Mouse (Mus musculus): ENCODE results near the gene Dync1li2.
A peak's percentile ranks its signal among the peaks of the same experiment; 100 is the strongest.

The Dync1li2 gene

DNA sequence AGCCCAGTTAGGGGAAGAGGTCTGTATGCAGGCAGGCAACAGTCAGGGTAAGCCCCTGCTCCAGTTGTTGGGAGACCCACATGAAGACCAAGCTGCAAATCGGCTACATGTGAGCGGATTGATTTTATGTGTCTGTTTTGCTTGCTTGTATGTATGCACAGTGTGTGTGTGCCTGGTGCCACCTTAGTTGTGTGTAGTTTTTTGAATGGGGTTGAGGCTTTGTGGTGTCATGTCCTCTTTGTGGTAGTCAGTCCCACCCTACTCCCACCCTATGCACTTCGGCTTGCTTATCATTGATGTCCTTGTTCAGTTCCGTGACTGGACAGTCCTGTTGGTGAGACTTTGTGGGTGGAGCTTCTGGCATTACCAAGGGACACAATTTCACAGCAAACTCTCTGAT lies 29.1 kb downstream of the Dync1li2 start:
- DNase-seq, result no peak

DNA sequence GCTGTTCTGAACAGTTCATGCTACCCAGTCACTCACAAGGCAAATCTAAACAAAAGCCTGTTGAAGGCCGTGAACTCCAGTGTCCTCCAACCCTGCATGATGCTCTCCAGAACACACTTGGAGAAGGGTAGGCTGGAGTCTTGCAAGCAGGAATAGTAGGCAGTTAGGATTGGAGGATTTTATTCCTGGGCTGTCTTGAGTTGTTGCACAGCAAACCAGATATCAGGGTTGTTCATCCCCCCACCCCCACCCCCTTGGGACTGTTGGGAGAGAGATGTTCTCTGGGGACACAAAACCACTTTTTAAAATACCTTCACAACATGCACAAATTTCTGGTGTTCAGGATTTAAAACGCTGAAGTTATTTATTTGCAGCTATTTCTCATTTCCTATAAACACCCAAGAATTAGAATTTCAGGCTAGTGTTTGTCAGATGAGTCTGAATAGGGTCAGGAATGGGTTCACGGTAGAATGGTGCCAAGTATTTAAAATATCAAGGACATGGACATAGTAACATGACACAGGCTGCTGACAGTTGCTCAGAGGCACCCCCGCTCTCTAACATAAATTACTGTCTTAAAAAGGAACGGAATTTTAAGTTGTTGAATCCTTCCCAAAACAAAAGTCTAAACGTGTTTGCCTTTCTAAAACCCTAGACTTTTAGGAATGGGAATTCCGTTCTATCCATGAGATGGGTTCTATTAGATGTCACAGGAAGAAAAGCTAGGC lies 29.9 kb downstream of the Dync1li2 start:
- no peak for DNase-seq

DNA sequence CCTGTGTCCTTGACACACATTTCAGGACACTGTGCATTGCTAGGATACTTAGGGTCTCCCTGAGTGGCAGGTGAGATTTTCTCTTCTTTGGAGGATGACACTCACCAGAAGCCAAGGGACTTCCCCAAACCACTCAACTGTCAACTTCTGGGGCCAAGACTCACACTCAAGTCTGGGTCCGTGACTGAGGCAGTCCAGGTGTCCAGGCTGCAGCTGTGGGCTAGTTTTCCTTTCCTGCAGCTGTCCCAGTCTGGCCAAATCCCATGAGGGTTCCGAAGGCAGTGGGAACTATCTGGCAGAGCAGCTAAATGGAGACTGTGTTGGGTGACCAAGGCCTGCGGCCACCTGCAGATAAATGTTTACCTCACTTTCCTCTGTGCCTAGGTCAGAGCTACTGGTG lies 30.9 kb downstream of the Dync1li2 start:
- DNase-seq, result no peak

DNA sequence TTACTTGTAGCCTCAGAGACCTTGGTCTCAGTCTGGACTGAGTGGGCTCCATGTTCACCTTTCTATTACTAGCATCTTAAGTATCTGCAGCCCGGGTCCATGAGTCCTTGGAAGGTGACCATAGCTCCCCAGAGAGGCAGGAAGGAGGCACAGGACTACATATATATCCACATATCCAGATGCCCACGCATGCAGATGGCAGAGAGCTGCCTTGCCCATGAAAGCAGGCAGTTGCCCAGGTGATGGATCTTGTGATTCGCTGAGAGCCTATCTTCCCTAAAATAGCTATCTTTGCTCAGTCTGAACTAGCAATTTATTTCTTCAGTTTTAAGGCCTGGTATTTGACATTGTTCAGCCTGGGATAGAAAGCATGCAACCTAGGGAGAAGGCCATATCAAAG lies 31.4 kb downstream of the Dync1li2 start:
- DNase-seq, result no peak

DNA sequence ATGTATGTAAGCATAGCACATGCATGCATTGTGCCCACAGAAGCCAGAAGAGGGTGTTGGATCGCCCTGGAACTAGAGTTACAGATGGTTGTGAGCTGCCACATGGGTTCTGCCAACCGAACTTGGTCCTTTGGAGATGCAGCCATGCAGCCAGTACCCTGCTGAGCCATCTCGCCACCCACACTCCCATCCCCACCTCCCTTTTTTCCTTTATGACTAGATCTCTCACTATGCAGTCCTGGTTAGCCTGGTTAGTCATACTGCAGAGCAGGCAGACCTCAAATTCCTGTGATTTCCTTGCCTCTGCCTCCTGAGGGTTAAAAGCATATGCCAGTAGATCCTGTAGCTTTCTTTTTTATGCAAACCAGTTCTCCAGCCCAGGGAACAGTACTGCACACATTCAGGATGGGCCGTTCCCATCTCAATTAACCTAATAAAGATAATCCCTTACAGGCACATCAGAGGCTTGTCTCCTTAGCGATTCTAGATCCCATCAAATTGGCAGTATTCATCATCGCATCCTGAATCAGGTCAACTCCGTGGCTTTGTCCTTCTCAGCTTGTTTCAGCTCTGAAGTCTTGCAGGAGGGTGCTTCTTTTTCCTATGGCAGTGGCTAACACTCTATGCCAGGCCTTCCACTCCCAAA lies 32.1 kb downstream of the Dync1li2 start:
- no peak for DNase-seq

DNA sequence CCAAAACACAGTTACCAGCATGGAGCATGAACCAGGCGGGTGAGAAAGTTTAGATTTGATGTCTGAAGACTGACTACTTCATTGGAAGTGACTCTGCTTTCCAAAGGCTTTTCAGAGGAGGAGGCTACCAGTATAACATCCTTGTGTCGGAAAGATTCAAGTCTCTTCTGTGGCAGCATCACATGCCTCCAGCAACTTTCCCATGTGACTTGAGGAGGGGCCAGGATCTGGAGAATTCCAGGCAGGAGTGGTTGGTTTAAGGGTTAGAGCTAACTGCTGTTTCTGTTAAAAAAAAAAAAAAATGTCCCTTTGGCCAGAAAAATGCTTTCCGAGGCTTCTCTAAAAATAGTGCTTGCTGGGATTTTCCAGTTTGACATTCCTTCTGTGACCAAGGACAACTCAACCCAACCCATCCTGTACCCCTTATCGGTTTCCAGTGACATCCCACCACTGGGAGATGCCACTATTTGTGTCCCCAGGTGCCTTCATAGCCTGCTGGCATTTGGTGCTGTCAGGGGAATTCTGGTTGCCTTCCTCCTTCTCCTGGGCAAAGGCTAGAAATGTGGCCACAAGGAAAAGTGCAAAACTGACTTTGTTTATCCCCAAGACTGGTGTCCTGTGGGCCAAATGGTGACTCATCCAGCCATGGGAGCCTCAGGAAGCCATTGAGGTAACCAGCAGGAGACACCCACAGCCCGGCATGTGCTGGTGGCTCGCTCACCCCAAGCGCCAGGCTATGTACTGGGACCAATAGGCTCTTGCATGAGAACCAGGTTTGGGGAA lies 34.3 kb downstream of the Dync1li2 start:
- no peak for DNase-seq

DNA sequence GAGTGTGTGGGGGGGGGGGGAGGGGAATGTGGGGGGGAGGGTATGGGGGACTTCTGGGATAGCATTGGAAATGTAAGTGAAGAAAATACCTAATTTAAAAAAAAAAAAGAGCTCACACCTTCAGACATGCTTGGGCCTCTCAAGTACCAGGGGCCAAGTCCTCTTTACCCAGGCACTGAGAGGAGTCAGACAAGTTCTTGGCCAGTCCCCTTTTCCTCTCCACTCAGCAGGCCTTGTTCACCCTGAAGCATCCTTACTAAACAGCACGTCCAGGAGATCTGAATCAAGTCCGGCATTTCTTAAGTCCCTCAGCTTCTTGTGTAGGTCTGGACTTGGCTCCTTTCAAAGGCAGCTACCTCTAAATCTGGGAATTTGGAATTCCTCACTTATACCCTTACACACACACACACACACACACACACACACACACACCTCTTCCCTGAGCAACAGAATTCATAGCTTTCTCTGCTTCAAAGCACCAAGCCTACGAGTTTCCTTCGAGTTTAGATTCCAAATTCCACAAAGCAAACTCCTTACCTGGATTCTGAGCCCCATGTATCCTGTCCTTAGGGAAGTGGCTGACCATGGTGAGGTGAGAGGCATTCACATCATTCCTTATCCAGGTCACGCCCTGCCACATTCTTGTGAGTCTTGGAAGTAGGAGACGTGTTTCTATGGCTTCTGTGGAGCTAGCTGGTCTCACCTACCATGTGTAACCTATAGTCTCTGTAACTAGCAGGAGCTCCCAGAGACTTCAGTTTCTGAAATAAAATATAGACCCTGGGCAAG lies 36.3 kb downstream of the Dync1li2 start:
- no peak for DNase-seq

DNA sequence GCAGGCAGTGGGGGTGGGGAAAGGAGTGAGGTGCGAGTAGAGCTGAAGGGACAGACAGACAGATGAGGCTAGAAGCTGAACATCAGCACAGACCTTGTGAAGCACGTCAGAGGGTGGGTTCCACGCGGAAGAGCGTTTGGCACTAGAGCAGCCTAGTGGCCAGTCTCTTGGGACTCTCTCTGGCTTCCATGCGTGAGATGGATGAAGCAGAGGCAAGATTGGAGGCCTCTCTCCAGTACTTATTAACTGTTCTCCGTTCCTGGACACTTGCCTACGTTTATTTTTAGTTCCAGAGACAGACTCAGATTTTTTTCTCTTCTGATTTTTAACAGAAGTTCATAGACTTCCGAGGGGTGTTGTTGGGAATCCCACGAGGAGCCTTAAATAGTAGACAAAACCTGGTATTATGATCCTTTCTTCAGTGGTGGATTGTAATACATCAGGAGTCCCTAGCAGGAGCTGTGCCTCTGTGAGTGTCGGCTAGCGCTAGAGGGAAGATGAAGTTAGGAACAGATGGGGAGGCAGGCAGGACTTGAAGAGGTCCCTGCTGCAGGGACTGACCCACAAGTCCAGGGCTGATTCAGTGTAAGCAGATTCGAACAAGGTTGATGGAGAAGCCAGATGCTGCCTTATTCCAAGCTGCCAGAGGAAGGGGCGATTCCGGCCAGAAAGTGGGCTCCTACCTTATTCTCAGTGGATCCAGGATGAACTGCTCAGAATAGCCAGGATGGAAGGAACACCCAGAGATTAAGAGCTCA lies 37.2 kb downstream of the Dync1li2 start:
- no peak for DNase-seq

DNA sequence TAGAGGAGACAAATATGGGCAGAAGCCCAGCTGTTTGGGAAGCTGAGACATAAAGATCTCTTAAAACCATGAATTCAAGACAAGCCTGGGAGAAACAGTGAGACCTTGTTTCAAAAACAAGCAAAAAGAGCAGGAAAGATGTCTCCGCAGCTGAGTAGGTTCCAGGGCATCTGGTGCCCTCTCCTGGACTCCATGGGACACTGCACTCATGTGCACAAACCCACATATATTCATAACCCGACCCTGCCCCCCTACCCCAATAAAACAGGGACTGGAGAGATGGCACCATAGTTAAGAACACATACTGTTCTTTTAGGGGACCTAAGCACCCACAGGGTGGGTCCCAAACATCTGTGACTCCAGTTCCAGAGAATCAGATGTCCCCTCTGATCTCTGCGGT lies 39.3 kb downstream of the Dync1li2 start:
- no peak for DNase-seq

DNA sequence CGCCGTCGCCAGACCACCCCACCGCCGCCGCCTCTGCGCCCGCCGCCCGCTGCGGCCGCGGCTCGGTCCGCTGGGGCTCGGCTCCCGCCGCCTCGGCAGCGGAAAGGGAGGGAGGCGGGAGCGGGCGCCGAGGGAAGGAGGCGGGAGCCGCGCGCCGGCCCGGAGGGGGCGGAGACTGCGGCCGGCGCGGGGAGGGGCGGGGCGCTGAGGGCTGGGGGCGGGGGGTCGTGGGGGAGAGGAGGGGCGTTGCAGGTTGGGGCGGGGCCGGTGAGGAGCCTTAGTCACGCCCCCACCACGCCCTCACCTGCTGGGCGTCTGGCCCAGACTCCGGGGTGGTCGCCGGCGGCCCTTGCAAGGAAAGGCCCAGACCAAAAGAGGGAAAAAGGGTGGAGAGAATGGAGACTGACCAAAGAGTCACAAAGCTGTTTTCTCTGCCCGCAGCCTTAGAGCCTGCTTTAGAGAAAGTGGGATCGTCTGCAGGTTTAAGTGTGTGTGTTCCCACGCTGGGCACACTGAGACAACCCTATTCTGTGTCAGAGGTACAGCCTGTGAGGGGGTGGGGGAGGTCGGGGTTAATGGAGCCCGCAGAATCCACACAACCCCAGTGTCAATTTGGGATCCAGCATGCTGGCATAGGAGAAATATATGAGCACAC lies 47.0 kb downstream of the Dync1li2 start, which contains the start of gene Cmtm4:
Cmtm4 (minus strand) TSS at position 105 of the 655 bp plus-strand sequence.
- DNase-seq, result peak; percentile 59

DNA sequence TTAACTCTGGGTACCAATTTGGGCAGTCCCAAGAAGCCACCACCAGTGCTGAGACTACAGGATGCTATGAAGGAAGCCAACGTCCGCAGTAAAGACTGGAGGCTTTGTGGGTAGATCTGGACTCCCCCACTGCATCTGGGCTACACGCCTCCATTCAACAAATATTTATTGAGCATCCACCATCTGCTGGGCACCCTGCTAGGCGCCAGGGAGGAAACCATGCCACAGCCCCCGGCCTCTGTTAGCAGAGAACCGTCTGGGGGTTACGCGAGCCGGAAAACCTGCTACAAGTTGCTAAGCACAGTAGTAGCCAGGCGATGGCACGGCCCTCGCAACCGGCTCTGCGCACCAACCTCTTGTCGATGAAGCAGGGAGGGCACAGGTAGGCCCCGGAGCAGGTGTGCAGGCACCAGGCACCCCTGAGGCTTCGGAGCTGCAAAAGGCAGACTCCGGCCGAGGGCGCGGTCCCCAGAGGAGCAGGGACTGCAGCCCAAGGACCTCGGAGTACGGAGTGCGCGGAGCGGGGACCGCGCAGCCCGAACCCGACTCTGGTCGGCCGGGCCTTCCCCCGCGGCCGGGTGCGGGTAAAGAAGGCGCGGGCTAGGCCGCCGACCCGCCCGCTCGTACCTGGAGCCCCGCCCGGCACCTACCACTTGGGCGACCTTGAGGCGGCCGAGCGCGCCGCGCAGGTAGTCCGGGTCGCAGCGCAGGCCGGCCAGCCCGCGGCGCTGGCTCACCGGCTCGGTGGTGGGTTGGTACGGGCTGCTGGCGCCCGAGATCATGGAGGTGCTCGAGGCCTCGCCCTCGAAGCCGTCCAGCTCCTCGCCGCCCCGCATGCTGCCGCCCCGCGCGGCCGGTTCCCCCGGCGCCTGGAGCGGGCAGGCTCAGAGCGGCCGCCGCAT lies 47.8 kb downstream of the Dync1li2 start:
- peak; percentile 65 for DNase-seq

DNA sequence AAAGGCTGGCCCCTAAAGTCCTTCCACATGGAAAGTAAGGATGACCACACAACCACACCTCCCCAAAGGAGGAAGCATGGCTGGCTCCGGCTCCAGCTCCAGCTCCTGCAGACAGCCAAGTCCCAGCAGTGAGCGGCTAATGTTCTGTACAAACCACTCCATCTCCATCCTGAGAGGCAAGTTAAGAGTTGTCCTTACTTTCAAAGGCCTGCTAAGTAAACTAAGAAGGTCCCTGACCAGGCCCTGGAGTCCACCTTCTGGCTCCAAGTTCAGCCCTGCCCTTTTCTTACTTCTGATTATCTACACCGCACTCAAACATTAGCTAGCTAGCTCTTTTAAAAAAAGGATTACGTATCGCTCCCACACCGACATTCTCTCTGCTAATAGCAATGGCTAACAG lies 49.1 kb downstream of the Dync1li2 start:
- no peak for DNase-seq

DNA sequence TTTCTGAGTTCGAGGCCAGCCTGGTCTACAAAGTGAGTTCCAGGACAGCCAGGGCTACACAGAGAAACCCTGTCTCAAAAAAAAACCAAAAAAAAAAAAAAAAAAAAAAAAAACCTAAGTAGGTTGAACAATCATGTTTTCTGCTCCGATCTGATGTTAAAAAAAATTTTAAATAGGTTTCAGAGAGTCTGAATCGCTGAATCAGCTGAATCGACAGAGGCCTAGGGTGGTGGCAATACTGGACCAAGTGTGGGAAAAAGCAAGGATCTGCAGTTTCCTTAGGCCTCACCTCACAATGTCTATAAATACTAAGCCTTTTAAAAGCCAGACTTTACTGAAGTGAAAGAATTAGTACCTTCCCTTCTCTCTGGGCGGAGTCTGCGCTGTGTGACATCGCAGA lies 49.7 kb downstream of the Dync1li2 start:
- no peak for DNase-seq

DNA sequence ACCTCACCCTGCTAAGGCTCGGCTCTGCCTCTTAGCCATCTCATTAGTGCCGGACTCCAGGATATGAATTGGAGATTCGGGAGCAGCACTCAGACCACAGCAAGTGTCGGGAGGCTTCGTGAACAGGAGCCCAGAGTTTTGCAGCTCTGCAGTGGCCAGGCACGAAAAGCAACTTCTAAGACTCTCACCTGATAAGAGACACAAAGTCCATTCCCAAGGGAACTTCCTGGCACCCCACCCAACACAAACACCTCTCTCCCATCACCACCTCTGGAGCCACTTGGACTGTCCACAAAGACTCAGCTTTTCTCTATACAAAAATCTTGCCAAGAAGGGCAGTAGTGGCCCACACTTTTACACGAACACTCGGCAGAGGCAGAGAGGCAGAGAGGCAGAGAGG lies 52.6 kb downstream of the Dync1li2 start:
- DNase-seq, result no peak

DNA sequence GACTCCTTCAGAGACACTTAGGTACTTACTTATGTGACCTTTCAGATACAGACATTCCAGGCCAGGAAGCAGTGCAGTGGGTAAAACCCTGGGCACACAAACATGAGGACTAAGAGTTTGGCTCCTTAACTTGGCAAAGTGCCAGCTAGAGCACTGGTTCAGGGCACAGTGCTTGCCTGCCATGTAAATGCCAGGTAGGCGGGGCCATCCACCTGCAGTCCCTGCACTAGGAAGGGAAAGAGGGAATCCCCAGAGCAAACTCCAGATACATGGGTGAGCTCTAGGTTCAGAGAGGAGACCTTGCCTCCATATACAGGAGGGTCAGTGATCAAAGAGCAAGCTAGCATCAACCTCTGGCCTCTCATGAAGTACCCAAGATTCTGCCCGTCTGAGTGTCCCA lies 54.9 kb downstream of the Dync1li2 start:
- DNase-seq, result no peak

DNA sequence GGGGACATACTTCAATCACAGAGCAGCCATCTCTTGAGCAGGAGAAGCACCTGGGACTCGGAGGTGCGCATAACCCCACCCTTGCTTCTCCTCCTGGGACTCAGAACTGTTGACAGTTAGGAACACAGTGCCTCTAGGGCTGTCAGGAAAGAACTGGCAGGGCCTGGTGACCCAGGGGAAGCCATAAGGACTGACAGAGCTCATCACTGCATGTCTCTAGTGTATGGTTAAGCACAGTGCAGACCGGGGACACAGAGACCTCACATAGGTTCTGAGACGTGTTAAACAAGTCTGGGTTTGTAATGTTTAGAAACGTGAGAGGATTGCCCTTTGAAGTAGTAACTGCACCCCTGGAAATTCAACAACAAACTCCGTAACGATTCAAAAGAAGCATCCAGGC lies 55.3 kb downstream of the Dync1li2 start:
- no peak for DNase-seq

DNA sequence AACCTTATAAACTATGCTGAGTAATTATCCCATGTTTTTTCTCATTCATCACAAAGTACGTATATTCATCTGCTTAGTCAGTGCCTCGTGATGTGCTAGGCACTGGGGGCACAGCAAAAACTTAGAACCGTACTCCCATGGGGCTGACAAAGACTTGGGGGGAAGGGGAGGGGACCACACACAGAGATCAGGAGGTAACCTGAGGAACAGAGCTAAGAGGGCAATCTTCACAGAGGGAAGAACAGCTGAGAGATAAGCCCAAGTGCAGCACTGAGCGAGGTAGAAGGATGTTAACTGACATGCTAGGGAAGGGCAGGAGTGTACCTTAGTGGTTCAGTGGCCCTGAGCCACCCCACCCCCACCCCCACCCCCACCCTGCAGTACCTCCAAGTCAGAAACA lies 56.2 kb downstream of the Dync1li2 start:
- no peak for DNase-seq

DNA sequence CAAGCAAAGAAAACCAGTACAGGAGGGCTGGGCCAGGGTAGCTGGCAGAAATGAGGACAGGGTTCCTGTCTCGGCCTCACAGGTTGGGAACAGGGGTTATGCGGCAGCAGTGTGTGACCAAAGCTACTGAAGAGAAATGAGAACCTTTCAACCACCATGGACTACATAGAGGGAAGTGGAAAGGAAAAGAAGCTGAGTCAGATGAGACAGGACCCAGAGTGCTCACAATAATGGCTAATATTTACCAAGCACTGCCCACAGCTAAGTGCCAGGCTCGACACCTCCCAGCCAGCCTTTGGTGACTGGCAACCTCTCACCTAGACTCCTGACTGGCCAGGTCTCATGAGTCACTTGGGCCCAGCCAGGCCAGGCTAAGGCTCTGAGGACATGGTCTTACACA lies 58.9 kb downstream of the Dync1li2 start:
- DNase-seq, result no peak

DNA sequence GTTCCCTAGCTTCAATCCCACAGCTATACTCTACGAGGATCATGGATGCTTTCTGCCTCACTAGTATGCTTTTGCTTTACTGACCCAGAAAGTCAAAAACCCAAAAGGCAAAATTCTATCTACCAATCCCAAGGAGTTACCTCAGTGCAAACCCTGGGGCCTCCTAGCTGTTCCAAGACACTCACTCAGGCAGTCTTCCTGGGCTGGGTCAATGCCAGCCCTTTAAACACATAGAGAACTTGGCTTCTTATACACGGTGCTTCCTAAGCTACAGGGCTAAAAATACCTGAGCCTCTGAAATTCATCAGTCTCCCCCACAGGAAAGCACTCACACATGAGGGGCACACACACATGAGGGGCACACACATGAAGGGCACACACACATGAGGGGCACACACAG lies 59.6 kb downstream of the Dync1li2 start:
- no peak for DNase-seq

DNA sequence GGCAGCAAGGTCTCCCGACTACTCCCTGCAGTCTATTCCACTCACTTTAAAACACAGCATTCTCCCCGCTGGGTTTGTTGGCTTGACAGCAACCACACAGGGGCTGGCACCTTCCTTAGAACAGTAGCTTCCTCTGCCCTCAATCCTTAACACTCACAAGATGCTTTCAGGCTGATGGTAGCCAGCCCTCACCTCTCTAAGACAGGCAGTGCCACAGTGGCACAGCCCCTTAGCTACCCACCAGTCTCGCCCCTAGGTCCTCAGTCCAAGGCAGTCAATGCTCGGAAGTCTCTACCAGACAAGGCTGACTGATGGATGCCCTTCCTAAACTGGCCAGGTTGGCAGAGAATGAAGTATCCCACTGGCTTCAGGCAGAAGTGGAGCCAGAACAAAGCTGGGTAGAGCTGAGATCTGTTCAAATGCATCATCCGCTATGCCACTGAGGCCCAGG lies 61.9 kb downstream of the Dync1li2 start:
- DNase-seq, result peak; percentile 66

DNA sequence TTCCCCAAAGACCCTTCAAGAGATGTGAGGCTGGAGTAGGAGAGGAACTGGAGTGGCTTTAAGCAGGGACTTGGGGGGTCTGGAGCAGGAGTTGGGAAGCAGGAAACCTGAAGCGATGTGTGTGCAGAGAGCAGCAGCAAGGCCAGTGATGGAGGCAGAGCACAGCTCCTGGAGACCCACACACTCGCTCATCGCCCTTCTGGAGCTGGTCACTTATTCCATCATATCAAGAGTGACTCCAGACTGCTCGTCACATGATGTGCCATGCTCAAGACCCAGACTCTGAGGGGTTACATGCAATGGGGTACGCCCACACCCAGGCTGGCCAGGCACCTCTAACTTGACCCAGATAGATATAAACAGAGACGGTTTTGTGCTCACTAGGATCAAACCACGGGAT lies 62.6 kb downstream of the Dync1li2 start:
- no peak for DNase-seq

Measured in cerebellum, adult 9-10 months (tissue).